ENCODE assay signal across 8 mouse cellular contexts in the genomic region with DNA sequence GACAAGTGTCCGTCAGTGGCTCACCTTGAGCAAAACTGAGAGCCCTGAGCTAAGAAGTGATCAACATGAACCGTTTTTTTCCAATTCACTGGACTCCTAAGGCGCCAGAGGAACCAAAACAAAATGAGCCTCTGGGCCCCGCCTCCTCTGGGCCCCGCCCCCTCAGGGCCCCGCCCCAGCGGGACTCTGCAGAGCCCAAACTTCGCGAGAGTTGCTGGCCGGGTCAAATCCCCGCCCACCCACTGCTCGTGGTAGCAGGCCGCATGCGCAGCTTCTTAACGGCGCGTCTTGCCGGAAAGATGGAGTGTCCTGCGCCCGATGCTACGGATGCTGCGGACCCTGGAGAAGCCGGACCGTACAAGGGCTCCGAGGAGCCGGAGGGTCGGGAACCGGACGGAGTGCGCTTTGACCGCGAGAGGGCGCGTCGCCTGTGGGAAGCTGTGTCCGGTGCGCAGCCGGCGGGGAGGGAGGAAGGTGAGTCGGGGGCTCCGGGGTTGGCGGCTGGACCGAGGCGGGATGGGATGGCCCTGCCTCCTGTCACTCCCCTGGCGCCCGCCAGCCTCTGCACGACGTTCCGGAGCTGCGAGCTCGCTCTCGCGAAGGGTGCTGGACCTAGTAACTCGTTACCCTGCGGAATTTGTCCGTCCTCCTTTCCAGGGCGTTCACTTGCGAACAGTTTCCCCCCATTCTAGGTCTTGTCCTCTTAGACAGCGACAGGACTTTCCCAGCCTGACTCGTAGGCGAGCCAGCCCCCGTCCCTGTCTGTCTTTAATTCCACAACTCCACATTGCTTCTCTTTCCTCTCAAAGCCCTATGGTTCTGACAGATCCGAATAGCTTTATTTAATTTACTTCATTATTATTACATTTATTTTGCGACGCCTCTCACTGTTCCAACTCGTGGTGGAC. TPM values are rescaled to one million over a fixed set of nuclear protein-coding genes. Genes with fewer than 3 reads are reported as not detected.
DNase-seq lines count a peak whose midpoint lies in the region; ATAC-seq lines count a peak whose summit lies in the region.

A gene (plus strand): TSS at position 267 of the 908 bp plus-strand sequence.

- ATAC-seq in hematopoietic stem cell, adult 5-6 weeks (replicated peaks in 1 of 2; ENCODE audit: insufficient read depth in 1 of 2, low FRiP score in 2 of 2, low TSS enrichment in 1 of 2, low read depth in 1 of 2, poor library complexity in 2 of 2, severe bottlenecking in 2 of 2) = peak; percentile 97 to 99
- peak; percentile 98 for ATAC-seq in lung, embryonic 16.5 days (ENCODE audit: low read depth)

- peak within 1 kb of the TSS; percentile 84 for H3K9ac ChIP-seq in lung, embryonic 16.5 days (ENCODE audit: low read length)

- no peaks in the 10 kb centered on the region for H3K36me3 ChIP-seq in lung, embryonic 16.5 days (ENCODE audit: control insufficient read depth, insufficient read depth, low read length)

- WGBS in lung, embryonic 16.5 days = under 1% methylated on average over 66 of the region's 66 CpGs

- H3K27me3 ChIP-seq in lung, embryonic 16.5 days (ENCODE audit: control insufficient read depth, insufficient read depth, low read depth, low read length) = no peaks in the 10 kb centered on the region

- DNase-seq in MEL-GATA-1-ER (ENCODE audit: extremely low read depth, low read depth) = peak; percentile 92
- DNase-seq in cerebellum, adult 8-10 months = peak; percentile 97
- DNase-seq in forelimb bud, embryonic 11.5 days (ENCODE audit: low read depth, low spot score) = peak; percentile 95
- DNase-seq in layer of hippocampus, adult 9-10 months (ENCODE audit: low spot score) = peak; percentile 92
- DNase-seq in ovary, postnatal 10 days (ENCODE audit: low spot score) = peak; percentile 89
- peak; percentile 94 to 96 for DNase-seq in thymus, postnatal 10 days (ENCODE audit: low spot score in 2 of 2)

- H3K4me2 ChIP-seq in lung, embryonic 16.5 days (ENCODE audit: low read depth, low read length) = peak within 1 kb of the TSS; percentile 88

- H3K27ac ChIP-seq in lung, embryonic 16.5 days (ENCODE audit: low read length) = peak within 1 kb of the TSS; percentile 77

- H3K9me3 ChIP-seq in lung, embryonic 16.5 days (ENCODE audit: control insufficient read depth, low read length) = no peaks in the 10 kb centered on the region

- peak within 1 kb of the TSS; percentile 70 for H3K4me3 ChIP-seq in lung, embryonic 16.5 days (ENCODE audit: low read length)

- H3K4me1 ChIP-seq in lung, embryonic 16.5 days (replicated peaks; ENCODE audit: control insufficient read depth, insufficient read depth, low read length) = peaks cover 11% of the 10 kb centered on the region

RNA-seq across cellular contexts. Expression of the gene that starts here (rescaled TPM):
- total RNA-seq in hematopoietic stem cell, adult 5-6 weeks (2017) = 9.1 and 10.0 TPM in 2 replicates
- polyA plus RNA-seq in lung, embryonic 16.5 days (2015; fragmentation: Nextera tagmentation; extraction: Ambion mirVana) = 15.1 and 20.0 TPM in 2 replicates

Comparison
In these comparisons a context has a peak if more than half of its experiments do, and no peak if none do; other contexts are left out.
1. Peak in every context shown above with its lines: DNase-seq, ATAC-seq, H3K4me3 ChIP-seq and H3K27ac ChIP-seq.